Mouse (Mus musculus) E14TG2a.4 (cell line): ENCODE measurements around the gene Depdc5.

Source experiments
- CTCF ChIP-seq: conservative IDR thresholded peaks from 2 replicates; pipeline ENCODE4 v1.5.1; 2014; ENCODE audit warnings: low read length
- NANOG ChIP-seq: IDR thresholded peaks from 2 replicates; pipeline ENCODE4 v1.6.1; 2014; ENCODE audit warnings: borderline replicate concordance, low read length, mixed read lengths
- POU5F1 ChIP-seq: IDR thresholded peaks from 2 replicates; pipeline ENCODE4 v1.6.1; 2014; ENCODE audit warnings: low read length, borderline replicate concordance

DNA sequence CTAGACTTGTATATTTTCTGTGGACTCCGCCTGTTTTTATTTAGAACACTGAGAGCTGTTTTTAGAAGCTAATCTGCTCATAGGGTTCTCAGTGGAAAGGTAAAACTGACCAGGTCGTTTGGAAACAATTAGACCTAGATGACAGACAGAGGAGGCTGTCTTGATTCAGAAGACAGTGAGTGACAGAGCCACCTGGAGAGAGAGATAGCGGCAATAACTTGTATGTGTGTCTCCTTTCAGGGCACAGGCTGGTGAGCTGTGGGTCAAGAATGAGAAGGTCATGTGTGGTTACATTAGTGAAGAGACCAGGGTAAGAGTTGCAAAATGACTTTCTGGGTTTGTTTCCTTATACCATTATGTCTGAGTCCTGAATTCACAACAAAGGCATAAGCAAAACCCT, 23.2 kb downstream of the Depdc5 start:
- TF ChIP-seq CTCF = no peak
- TF ChIP-seq NANOG = no peak
- TF ChIP-seq POU5F1 = no peak
